Mouse (Mus musculus) left cerebral cortex, adult 2 months (tissue): ENCODE results near the gene Gzmb. TPM values are rescaled to one million over a fixed set of nuclear protein-coding genes. Genes with fewer than 3 reads are reported as not detected.
"Not testable (repeated sequence)": the region's sequence is repeated elsewhere in the genome, so short reads cannot be mapped to it uniquely, and the experiment has no call there.

Source experiments
- DNase-seq, 2 experiments: peaks; one replicate each; pipeline ENCODE4 v3.0.0; 2021 to 2022; ENCODE audit warnings: low spot score in 2 of 2, mixed read lengths in 1 of 2; ENCODE audit errors: extremely low spot score in 1 of 2
- H3K27ac ChIP-seq: fragments of 200-600 bp; 2 replicates; pipeline ENCODE4 v1.8.1; 2022
- H3K4me3 ChIP-seq: fragments of 200-600 bp; 2 replicates; pipeline ENCODE4 v1.8.1; 2022
- CTCF ChIP-seq: fragments of 200-600 bp; IDR thresholded peaks from 2 replicates; pipeline ENCODE4 v1.8.1; 2022; ENCODE audit warnings: antibody characterized with exemption, mild to moderate bottlenecking, moderate library complexity
- intact Hi-C: fragments of 180-260 bp; cut with DNase I; formaldehyde crosslinking; loops from one replicate; pipeline ENCODE4 v1.15.1; 2025
- total RNA-seq, 2 experiments: library from RNA; stranded (reverse); gene quantifications; 2 replicates each; pipeline ENCODE4 v1.2.3; 2021

Gzmb gene
- total RNA-seq, 2 experiments from 2014 or later, result not detected

GRCm38 (mm10) chr14:56283816-56284215 lies 21.8 kb upstream of the Gzmb start:
- TF ChIP-seq CTCF, result no peak
- no peak overlapping the region for H3K4me3 ChIP-seq
- intact Hi-C loops, result no loop called here
- no peak overlapping the region for H3K27ac ChIP-seq
- DNase-seq, result no peak

GRCm38 (mm10) chr14:56281090-56281489 lies 19.0 kb upstream of the Gzmb start:
- no peak for DNase-seq
- no peak overlapping the region for H3K27ac ChIP-seq
- no peak for TF ChIP-seq CTCF
- intact Hi-C loops, result no loop called here
- H3K4me3 ChIP-seq, result no peak overlapping the region

DNA sequence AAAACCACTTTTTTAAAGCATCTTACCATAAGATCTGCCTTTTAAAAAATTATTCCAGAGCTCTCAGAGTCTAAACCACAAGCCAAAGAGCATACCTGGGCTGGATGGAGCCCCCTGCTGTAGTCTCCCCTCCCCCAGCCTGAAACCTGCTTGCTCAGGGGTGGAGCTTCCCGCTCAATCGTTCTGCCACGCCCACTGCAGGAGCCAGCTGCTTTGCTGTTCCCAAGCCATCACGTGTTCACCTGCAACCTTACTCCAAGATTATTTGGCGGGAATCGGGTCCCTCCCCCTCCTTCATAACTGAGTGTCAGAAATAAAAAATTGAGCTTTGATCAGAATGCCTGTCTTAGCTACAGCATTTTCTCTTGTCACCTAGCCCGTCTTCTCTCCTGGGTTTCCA lies 16.6 kb upstream of the Gzmb start:
- intact Hi-C loops, H3K27ac ChIP-seq, H3K4me3 ChIP-seq, DNase-seq: not testable (repeated sequence)

DNA sequence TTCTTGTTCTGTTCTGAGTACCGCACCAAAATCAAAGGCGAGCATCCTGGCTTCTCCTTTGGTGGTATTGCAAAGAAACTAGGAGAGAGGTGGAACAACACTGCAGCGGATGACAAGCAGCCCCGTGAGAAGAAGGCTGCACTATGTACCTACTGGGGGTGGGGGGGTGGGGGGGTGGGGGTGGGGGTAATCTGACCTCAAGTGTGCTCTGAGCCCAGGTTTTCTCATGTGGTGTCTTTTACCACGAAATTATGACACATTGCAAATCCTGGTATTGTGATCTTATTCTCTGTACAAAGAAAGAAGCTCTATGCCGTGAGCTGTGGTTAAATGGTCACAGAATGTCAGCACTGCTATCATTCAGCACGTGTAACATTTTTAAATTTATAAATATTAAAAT lies 14.0 kb upstream of the Gzmb start:
- DNase-seq, H3K27ac ChIP-seq, intact Hi-C loops, H3K4me3 ChIP-seq: not testable (repeated sequence)

- TF ChIP-seq CTCF, result no peak
- Histone ChIP-seq H3K27ac (no peak overlapping the region), H3K4me3 (no peak overlapping the region)
- intact Hi-C loops, result no loop called here
- no peak for DNase-seq
Observed at GRCm38 (mm10) chr14:56266109-56266508, 4.0 kb upstream of the Gzmb start.

- no peak overlapping the region for H3K4me3 ChIP-seq
- intact Hi-C loops, result no loop called here
- no peak overlapping the region for H3K27ac ChIP-seq
- DNase-seq, result no peak
- TF ChIP-seq CTCF, result no peak; the same call in none of the 2 replicates
Observed at GRCm38 (mm10) chr14:56240409-56240808, 21.7 kb downstream of the Gzmb start.

DNA sequence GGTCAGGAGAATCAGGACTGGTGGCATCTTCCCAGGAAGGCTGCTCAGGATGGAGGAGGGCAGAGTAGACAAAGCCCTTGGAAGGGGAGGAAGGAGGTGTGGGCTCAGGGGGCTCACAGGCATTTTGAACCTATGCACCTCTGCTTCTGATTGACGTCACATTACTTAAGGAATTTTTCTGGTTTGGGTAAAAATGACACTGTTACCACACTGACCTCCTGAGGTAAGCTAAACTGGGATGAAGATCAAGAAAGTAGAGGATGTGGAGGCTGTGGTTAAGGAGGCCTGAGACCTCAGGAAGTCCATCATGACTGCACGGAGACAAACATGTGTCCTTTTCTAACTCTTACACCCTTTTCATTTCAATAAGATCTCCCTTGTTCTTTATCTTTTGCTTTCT lies 27.5 kb downstream of the Gzmb start, which contains the start of gene Gzmc:
TSS of gene Gzmc (minus strand) at position 101 of the 400 bp plus-strand sequence.
- intact Hi-C loops, result no loop called here
- Histone ChIP-seq H3K27ac (no peak within 1 kb of the TSS), H3K4me3 (no peak within 1 kb of the TSS)
- no peak for TF ChIP-seq CTCF
- no peak for DNase-seq

DNA sequence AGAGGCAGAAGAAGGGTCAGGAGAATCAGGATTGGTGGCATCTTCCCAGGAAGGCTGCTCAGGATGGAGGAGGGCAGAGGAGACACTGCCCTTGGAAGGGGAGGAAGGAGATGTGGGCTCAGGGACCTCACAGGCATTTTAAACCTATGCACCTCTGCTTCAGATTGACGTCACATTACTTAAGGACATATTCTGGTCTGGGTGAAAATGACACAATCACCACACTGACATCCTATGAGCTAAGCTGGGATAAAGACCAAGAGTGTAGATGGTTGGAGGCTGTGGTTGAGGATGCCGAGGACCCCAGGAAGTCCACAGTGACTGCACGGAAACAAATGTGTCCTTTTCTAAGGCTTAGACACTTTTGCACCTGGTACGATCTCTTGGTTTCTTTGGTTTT lies 50.7 kb downstream of the Gzmb start, which contains the start of gene Gzmf:
TSS of gene Gzmf (minus strand) at position 101 of the 400 bp plus-strand sequence.
- DNase-seq, result no peak
- H3K4me3 ChIP-seq, result no peak within 1 kb of the TSS
- no peak for TF ChIP-seq CTCF
- intact Hi-C loops, result no loop called here
- no peak within 1 kb of the TSS for H3K27ac ChIP-seq

Other genes with a start within 250 kb of the Gzmb start
- gene Mcpt1, start 244.3 kb downstream of the Gzmb start, total RNA-seq, result not detected
- gene Mcpt9, start 231.8 kb downstream of the Gzmb start, total RNA-seq, result not detected
- gene Mcpt2, start 220.2 kb downstream of the Gzmb start, total RNA-seq, result not detected
- not detected for gene Mcpt4, start 199.9 kb downstream of the Gzmb start, total RNA-seq
- gene Mcpt8, start 177.0 kb downstream of the Gzmb start, total RNA-seq, result not detected
- gene Ctsg, start 159.7 kb downstream of the Gzmb start, total RNA-seq, result not detected
- not detected for gene Gzme, start 141.6 kb downstream of the Gzmb start, total RNA-seq
- not detected for gene Gzmd, start 129.7 kb downstream of the Gzmb start, total RNA-seq
- gene Gzmg, start 102.7 kb downstream of the Gzmb start, total RNA-seq, result not detected
- gene Gzmn, start 87.7 kb downstream of the Gzmb start, total RNA-seq, result not detected
- gene Gzmf, start 50.8 kb downstream of the Gzmb start, total RNA-seq, result not detected
- not detected for gene Gzmc, start 27.6 kb downstream of the Gzmb start, total RNA-seq
- under 1 TPM; 0.09 to 0.27 TPM for gene Atp12a, start 102.8 kb upstream of the Gzmb start, total RNA-seq
- gene Rnf17, start 140.3 kb upstream of the Gzmb start, total RNA-seq, result 1 to 10 TPM in 1 of 2 experiments, under 1 TPM in 1; 0.70 to 1.0 TPM